In the genomic region with DNA sequence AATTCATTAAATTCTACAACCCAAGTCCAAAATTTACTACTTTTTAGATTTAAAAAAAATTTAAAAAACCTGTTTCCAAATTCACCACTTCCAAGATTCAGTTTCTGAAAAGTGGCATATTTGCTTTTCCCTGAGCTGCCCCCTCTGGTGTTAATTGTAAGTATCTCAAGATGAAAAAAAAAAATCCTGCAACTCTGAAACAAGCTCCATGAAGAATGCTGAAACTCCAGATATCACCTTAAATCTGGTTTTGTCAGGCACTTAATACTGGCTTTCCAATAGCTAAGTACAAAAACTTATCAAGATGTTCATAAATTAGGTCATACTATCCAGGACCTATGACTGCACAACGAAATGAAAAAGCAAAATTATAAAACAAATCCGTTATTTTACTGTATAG, we compare ENCODE assay signal across 8 mouse cellular contexts. TPM values are rescaled to one million over a fixed set of nuclear protein-coding genes. Genes with fewer than 3 reads are reported as not detected.
DNase-seq lines count a peak whose midpoint lies in the region; ATAC-seq lines count a peak whose summit lies in the region.

No protein-coding gene starts in this region.

- peak overlapping the region; percentile 37 for H3K9ac ChIP-seq in lung, embryonic 15.5 days
- peak overlapping the region; percentile 100 for H3K9ac ChIP-seq in embryonic facial prominence, embryonic 14.5 days (ENCODE audit: low read depth, low read length)
- no peak overlapping the region for H3K9ac ChIP-seq in limb, embryonic 15.5 days
- H3K9ac ChIP-seq in stomach, embryonic 15.5 days, result peak overlapping the region; percentile 25; the same call in 1 of the 2 replicates

- peaks cover 26% of the 10 kb centered on the region for H3K4me1 ChIP-seq in lung, embryonic 15.5 days
- H3K4me1 ChIP-seq in embryonic facial prominence, embryonic 14.5 days (ENCODE audit: control insufficient read depth, insufficient read depth, low read length), result peaks cover 20% of the 10 kb centered on the region
- H3K4me1 ChIP-seq in limb, embryonic 15.5 days, result peaks cover 21% of the 10 kb centered on the region
- H3K4me1 ChIP-seq in stomach, embryonic 15.5 days, result peaks cover 16% of the 10 kb centered on the region

- peaks cover 39% of the 10 kb centered on the region for H3K36me3 ChIP-seq in lung, embryonic 15.5 days
- H3K36me3 ChIP-seq in embryonic facial prominence, embryonic 14.5 days (ENCODE audit: control insufficient read depth, insufficient read depth, low read length), result peaks cover 47% of the 10 kb centered on the region
- peaks cover 30% of the 10 kb centered on the region for H3K36me3 ChIP-seq in limb, embryonic 15.5 days
- peaks cover 20% of the 10 kb centered on the region; the same call in 1 of the 2 replicates for H3K36me3 ChIP-seq in stomach, embryonic 15.5 days

- H3K4me3 ChIP-seq in lung, embryonic 15.5 days, result peak overlapping the region; percentile 76
- H3K4me3 ChIP-seq in embryonic facial prominence, embryonic 14.5 days (ENCODE audit: low read depth, low read length), result peak overlapping the region; percentile 100
- H3K4me3 ChIP-seq in limb, embryonic 15.5 days, result peak overlapping the region; percentile 87
- H3K4me3 ChIP-seq in stomach, embryonic 15.5 days (replicated peaks), result peak overlapping the region; percentile 39

- no peaks in the 10 kb centered on the region for H3K9me3 ChIP-seq in lung, embryonic 15.5 days
- H3K9me3 ChIP-seq in embryonic facial prominence, embryonic 14.5 days (ENCODE audit: control insufficient read depth, low read length), result no peaks in the 10 kb centered on the region
- no peaks in the 10 kb centered on the region for H3K9me3 ChIP-seq in limb, embryonic 15.5 days
- no peaks in the 10 kb centered on the region for H3K9me3 ChIP-seq in stomach, embryonic 15.5 days

- no peak for ATAC-seq in lung, embryonic 15.5 days (ENCODE audit: borderline replicate concordance, extremely low read depth, low FRiP score, low TSS enrichment)
- no peak for ATAC-seq in embryonic facial prominence, embryonic 14.5 days (ENCODE audit: low read depth)
- no peak for ATAC-seq in limb, embryonic 15.5 days (ENCODE audit: insufficient number of reproducible peaks, low FRiP score, low TSS enrichment, low read depth)
- no peak for ATAC-seq in stomach, embryonic 15.5 days (ENCODE audit: insufficient read depth, low FRiP score, low read depth)

- DNase-seq in lung, postnatal 4 days, result no peak
- peak; percentile 71 for DNase-seq in embryonic facial prominence, embryonic 14.5 days (ENCODE audit: low spot score)
- DNase-seq in ovary, postnatal 10 days (ENCODE audit: low spot score), result no peak
- DNase-seq in cerebellum, postnatal 25 days, result no peak
- no peak for DNase-seq in gastrocnemius, postnatal 25 days

- peak overlapping the region; percentile 62 for H3K4me2 ChIP-seq in lung, embryonic 15.5 days
- H3K4me2 ChIP-seq in embryonic facial prominence, embryonic 14.5 days (ENCODE audit: low read depth, low read length), result peak overlapping the region; percentile 67
- H3K4me2 ChIP-seq in limb, embryonic 15.5 days, result peak overlapping the region; percentile 41
- H3K4me2 ChIP-seq in stomach, embryonic 15.5 days, result peak overlapping the region; percentile 42

- no peaks in the 10 kb centered on the region for H3K27me3 ChIP-seq in lung, embryonic 15.5 days
- H3K27me3 ChIP-seq in embryonic facial prominence, embryonic 14.5 days (replicated peaks; ENCODE audit: control insufficient read depth, insufficient read depth, low read length), result no peaks in the 10 kb centered on the region
- no peaks in the 10 kb centered on the region for H3K27me3 ChIP-seq in limb, embryonic 15.5 days
- H3K27me3 ChIP-seq in stomach, embryonic 15.5 days (replicated peaks), result no peaks in the 10 kb centered on the region

- H3K27ac ChIP-seq in lung, embryonic 15.5 days, result no peak overlapping the region
- H3K27ac ChIP-seq in embryonic facial prominence, embryonic 14.5 days (replicated peaks; ENCODE audit: low read depth, low read length), result peak overlapping the region; percentile 100
- no peak overlapping the region for H3K27ac ChIP-seq in limb, embryonic 15.5 days
- no peak overlapping the region for H3K27ac ChIP-seq in stomach, embryonic 15.5 days

- 0% methylated on average over 2 of the region's 2 CpGs for WGBS in lung, embryonic 15.5 days
- under 1% methylated on average over 2 of the region's 2 CpGs for WGBS in embryonic facial prominence, embryonic 14.5 days
- under 1% methylated on average over 2 of the region's 2 CpGs for WGBS in limb, embryonic 15.5 days
- WGBS in stomach, embryonic 15.5 days, result 0% methylated on average over 2 of the region's 2 CpGs

RNA-seq across cellular contexts. Expression of gene Hnrnpa2b1, which starts 2.0 kb away (rescaled TPM):
- 1,895 and 2,008 TPM in 2 replicates for polyA plus RNA-seq in lung, embryonic 15.5 days (2015; fragmentation: Nextera tagmentation; extraction: Ambion mirVana)
- 930 and 1,017 TPM in 2 replicates for polyA plus RNA-seq in embryonic facial prominence, embryonic 14.5 days (2014; fragmentation: Nextera tagmentation; extraction: Ambion mirVana)
- polyA plus RNA-seq in limb, embryonic 15.5 days (2015; fragmentation: Nextera tagmentation; extraction: Ambion mirVana), result 1,549 and 1,691 TPM in 2 replicates
- 1,728 and 1,813 TPM in 2 replicates for polyA plus RNA-seq in stomach, embryonic 15.5 days (2015; fragmentation: Nextera tagmentation; extraction: Ambion mirVana)
- 100 to 1,000 TPM; 301 to 314 TPM for total RNA-seq in gastrocnemius, postnatal 25 days (2021)

RNA-seq across cellular contexts. Expression of gene Cbx3, which starts 2.5 kb away (rescaled TPM):
- 501 and 507 TPM in 2 replicates for polyA plus RNA-seq in lung, embryonic 15.5 days (2015; fragmentation: Nextera tagmentation; extraction: Ambion mirVana)
- 411 and 425 TPM in 2 replicates for polyA plus RNA-seq in embryonic facial prominence, embryonic 14.5 days (2014; fragmentation: Nextera tagmentation; extraction: Ambion mirVana)
- 369 and 396 TPM in 2 replicates for polyA plus RNA-seq in limb, embryonic 15.5 days (2015; fragmentation: Nextera tagmentation; extraction: Ambion mirVana)
- polyA plus RNA-seq in stomach, embryonic 15.5 days (2015; fragmentation: Nextera tagmentation; extraction: Ambion mirVana), result 410 and 426 TPM in 2 replicates
- total RNA-seq in gastrocnemius, postnatal 25 days (2021), result 10 to 100 TPM; 40.1 to 41.7 TPM

RNA-seq across cellular contexts. Expression of gene Nfe2l3, which starts 35.2 kb away (rescaled TPM):
- polyA plus RNA-seq in lung, embryonic 15.5 days (2015; fragmentation: Nextera tagmentation; extraction: Ambion mirVana), result 2.4 and 3.4 TPM in 2 replicates
- 4.0 and 4.1 TPM in 2 replicates for polyA plus RNA-seq in embryonic facial prominence, embryonic 14.5 days (2014; fragmentation: Nextera tagmentation; extraction: Ambion mirVana)
- 3.9 and 5.9 TPM in 2 replicates for polyA plus RNA-seq in limb, embryonic 15.5 days (2015; fragmentation: Nextera tagmentation; extraction: Ambion mirVana)
- 6.8 and 9.4 TPM in 2 replicates for polyA plus RNA-seq in stomach, embryonic 15.5 days (2015; fragmentation: Nextera tagmentation; extraction: Ambion mirVana)
- total RNA-seq in gastrocnemius, postnatal 25 days (2021), result not detected

RNA-seq across cellular contexts. Expression of gene Snx10, which starts 56.1 kb away (rescaled TPM):
- polyA plus RNA-seq in lung, embryonic 15.5 days (2015; fragmentation: Nextera tagmentation; extraction: Ambion mirVana), result 13.4 TPM in 2 replicates
- 17.2 and 19.2 TPM in 2 replicates for polyA plus RNA-seq in embryonic facial prominence, embryonic 14.5 days (2014; fragmentation: Nextera tagmentation; extraction: Ambion mirVana)
- 10.0 and 13.0 TPM in 2 replicates for polyA plus RNA-seq in limb, embryonic 15.5 days (2015; fragmentation: Nextera tagmentation; extraction: Ambion mirVana)
- 15.8 and 16.3 TPM in 2 replicates for polyA plus RNA-seq in stomach, embryonic 15.5 days (2015; fragmentation: Nextera tagmentation; extraction: Ambion mirVana)
- 1 to 10 TPM; 3.8 TPM for total RNA-seq in gastrocnemius, postnatal 25 days (2021)

Comparison
In these comparisons a context has a peak if more than half of its experiments do, and no peak if none do; other contexts are left out.
1. H3K4me3 ChIP-seq: peak in every context shown above with its lines; median percentile 100 in embryonic facial prominence, embryonic 14.5 days; 87 in limb, embryonic 15.5 days; 76 in lung, embryonic 15.5 days; 39 in stomach, embryonic 15.5 days.